9 mouse cellular contexts compared by ENCODE assay signal in genomic region chr19:53389417-53389816, GRCm38 (mm10). TPM values are rescaled to one million over a fixed set of nuclear protein-coding genes. Genes with fewer than 3 reads are reported as not detected.
A peak's percentile ranks its signal among the peaks of the same experiment; 100 is the strongest.
DNase-seq lines count a peak whose midpoint lies in the region; ATAC-seq and TF ChIP-seq lines count a peak whose summit lies in the region.
"Had no signal": no experiment of that assay in that cellular context is flagged by ENCODE, and none has a peak within 500 bp of the region (broad histone marks: within the 10 kb centered on the region; RNA-seq: fewer than 3 reads in every experiment).

No protein-coding gene starts in this region.

- no peak for ATAC-seq in kidney, postnatal 0 days (replicated peaks; ENCODE audit: low FRiP score, low read depth)
- no peak for ATAC-seq in embryonic facial prominence, embryonic 11.5 days (replicated peaks; ENCODE audit: insufficient number of reproducible peaks, low FRiP score, low TSS enrichment, low read depth)
- ATAC-seq in intestine, embryonic 14.5 days (replicated peaks; ENCODE audit: low FRiP score, low TSS enrichment, low read depth) = no peak

- TF ChIP-seq CTCF in kidney, postnatal 0 days (IDR thresholded peaks at IDR 0.05; ENCODE audit: low read depth) = no peak

- peak overlapping the region; percentile 83 for H3ac ChIP-seq in myocyte (ENCODE audit: control insufficient read depth, insufficient read length)

- H3K9ac ChIP-seq in kidney, postnatal 0 days (ENCODE audit: low read depth, low read length) = peak overlapping the region; percentile 100
- H3K9ac ChIP-seq in embryonic facial prominence, embryonic 11.5 days (replicated peaks; ENCODE audit: low read length) = peak overlapping the region; percentile 99
- H3K9ac ChIP-seq in intestine, embryonic 14.5 days (ENCODE audit: low read length) = peak overlapping the region; percentile 99

- peak overlapping the region; percentile 100 for H3K27ac ChIP-seq in kidney, postnatal 0 days
- H3K27ac ChIP-seq in embryonic facial prominence, embryonic 11.5 days (replicated peaks; ENCODE audit: low read depth, low read length) = peak overlapping the region; percentile 99; the same call in 1 of the 2 replicates
- peak overlapping the region; percentile 99 for H3K27ac ChIP-seq in intestine, embryonic 14.5 days (ENCODE audit: low read depth)

- H3K4me1 ChIP-seq in kidney, postnatal 0 days (replicated peaks; ENCODE audit: insufficient read depth, low read length) = peaks cover 12% of the 10 kb centered on the region; the same call in 1 of the 2 replicates
- H3K4me1 ChIP-seq in embryonic facial prominence, embryonic 11.5 days (ENCODE audit: control insufficient read depth, insufficient read depth, low read length) = no peaks in the 10 kb centered on the region; the same call in 1 of the 2 replicates
- H3K4me1 ChIP-seq in intestine, embryonic 14.5 days (replicated peaks; ENCODE audit: control insufficient read depth, insufficient read depth, low read length) = peaks cover 9% of the 10 kb centered on the region

- no peaks in the 10 kb centered on the region for H3K9me3 ChIP-seq in kidney, postnatal 0 days (replicated peaks; ENCODE audit: low read length)
- H3K9me3 ChIP-seq in embryonic facial prominence, embryonic 11.5 days (replicated peaks; ENCODE audit: control insufficient read depth, low read length) = no peaks in the 10 kb centered on the region
- H3K9me3 ChIP-seq in intestine, embryonic 14.5 days (ENCODE audit: control insufficient read depth, low read length) = no peaks in the 10 kb centered on the region

- H3K36me3 ChIP-seq in kidney, postnatal 0 days (ENCODE audit: insufficient read depth, low read length) = peaks cover 21% of the 10 kb centered on the region; the same call in 1 of the 2 replicates
- peaks cover 6% of the 10 kb centered on the region for H3K36me3 ChIP-seq in embryonic facial prominence, embryonic 11.5 days (replicated peaks; ENCODE audit: control insufficient read depth, insufficient read depth, low read depth, low read length)
- peaks cover 44% of the 10 kb centered on the region for H3K36me3 ChIP-seq in intestine, embryonic 14.5 days (ENCODE audit: control insufficient read depth, insufficient read depth, low read length)
- H3K36me3 ChIP-seq in myocyte (ENCODE audit: control insufficient read depth, insufficient read depth) = peaks cover 44% of the 10 kb centered on the region

- TF ChIP-seq POLR2A in myocyte (IDR thresholded peaks at IDR 0.05; ENCODE audit: insufficient read length, low read depth) = no peak

- DNase-seq in kidney, postnatal 0 days (ENCODE audit: low spot score) = no peak
- DNase-seq in kidney, adult 8-10 months = no peak
- no peak for DNase-seq in embryonic facial prominence, embryonic 11.5 days (ENCODE audit: low spot score)
- DNase-seq in intestine, embryonic 14.5 days (ENCODE audit: low spot score) = no peak
- DNase-seq in adrenal gland, postnatal 10 days = no peak
- DNase-seq in embryo, embryonic 11 days = no peak
- DNase-seq in frontal cortex, postnatal 14 days (ENCODE audit: low spot score in 2 of 2) = no peak

- H3K4me3 ChIP-seq in kidney, postnatal 0 days (replicated peaks; ENCODE audit: low read depth, low read length) = peak overlapping the region; percentile 95
- peak overlapping the region; percentile 88 for H3K4me3 ChIP-seq in embryonic facial prominence, embryonic 11.5 days (ENCODE audit: low read depth, low read length)
- H3K4me3 ChIP-seq in intestine, embryonic 14.5 days (ENCODE audit: low read depth, low read length) = peak overlapping the region; percentile 98
- H3K4me3 ChIP-seq in myocyte = peak overlapping the region; percentile 51

- peak overlapping the region; percentile 67 for H3K4me2 ChIP-seq in kidney, postnatal 0 days (ENCODE audit: low read length)
- peak overlapping the region; percentile 48 for H3K4me2 ChIP-seq in embryonic facial prominence, embryonic 11.5 days (ENCODE audit: low read depth, low read length)
- H3K4me2 ChIP-seq in intestine, embryonic 14.5 days (ENCODE audit: low read length) = peak overlapping the region; percentile 63
- peak overlapping the region; percentile 71 for H3K4me2 ChIP-seq in myocyte (ENCODE audit: low read depth)

- 5% methylated on average over 6 of the region's 6 CpGs for WGBS in kidney, postnatal 0 days
- WGBS in embryonic facial prominence, embryonic 11.5 days = 23% methylated on average over 6 of the region's 6 CpGs
- 21% methylated on average over 6 of the region's 6 CpGs for WGBS in intestine, embryonic 14.5 days

- H3K27me3 ChIP-seq in kidney, postnatal 0 days (ENCODE audit: insufficient read depth, low read length) = no peaks in the 10 kb centered on the region
- no peaks in the 10 kb centered on the region for H3K27me3 ChIP-seq in embryonic facial prominence, embryonic 11.5 days (ENCODE audit: control insufficient read depth, insufficient read depth, low read length)
- no peaks in the 10 kb centered on the region for H3K27me3 ChIP-seq in intestine, embryonic 14.5 days (replicated peaks; ENCODE audit: control insufficient read depth, insufficient read depth, low read length)
- no peaks in the 10 kb centered on the region for H3K27me3 ChIP-seq in myocyte (ENCODE audit: control insufficient read depth, insufficient read depth, insufficient read length)

- peaks cover 63% of the 10 kb centered on the region for H3K79me2 ChIP-seq in myocyte (ENCODE audit: control insufficient read depth, insufficient read depth)

TF ChIP-seq in myocyte, 11 proteins besides CTCF, POLR2A, EP300 and RAD21:
- no peak for TF ChIP-seq REST (IDR thresholded peaks at IDR 0.05; ENCODE audit: insufficient read depth, insufficient read length)
- TF ChIP-seq CEBPB (IDR thresholded peaks at IDR 0.05; ENCODE audit: insufficient read depth, poor library complexity, severe bottlenecking) = no peak
- TF ChIP-seq MYOD1 (IDR thresholded peaks at IDR 0.05; ENCODE audit: control insufficient read depth in 1 of 3, insufficient read length in 2 of 3, low read depth in 2 of 3) = no peak
- TF ChIP-seq TCF3 (IDR thresholded peaks at IDR 0.05; ENCODE audit: insufficient read length, low read depth) = no peak
- no peak for TF ChIP-seq MAX (IDR thresholded peaks at IDR 0.05; ENCODE audit: low read depth)
- no peak for TF ChIP-seq USF1 (IDR thresholded peaks at IDR 0.05; ENCODE audit: low read depth)
- TF ChIP-seq SRF (IDR thresholded peaks at IDR 0.05; ENCODE audit: control insufficient read depth, insufficient read length, low read depth) = no peak
- no peak for TF ChIP-seq TCF12 (IDR thresholded peaks at IDR 0.05; ENCODE audit: insufficient read depth, poor library complexity, severe bottlenecking)
- no peak for TF ChIP-seq POLR2AphosphoS2 (IDR thresholded peaks at IDR 0.05; ENCODE audit: insufficient read length, low read depth)
TF ChIP-seq in myocyte: peak in this region for 0.

RNA-seq across cellular contexts. Expression of gene Smndc1, which starts 1.0 kb away (rescaled TPM):
- 47.2 and 47.6 TPM in 2 replicates for polyA plus RNA-seq in kidney, postnatal 0 days (2015; fragmentation: Nextera tagmentation; extraction: Ambion mirVana)
- polyA plus RNA-seq in embryonic facial prominence, embryonic 11.5 days (2014; fragmentation: Nextera tagmentation; extraction: Ambion mirVana) = 52.6 and 57.3 TPM in 2 replicates
- 43.8 and 43.9 TPM in 2 replicates for polyA plus RNA-seq in intestine, embryonic 14.5 days (2014; fragmentation: Nextera tagmentation; extraction: Ambion mirVana)
- 30.8 TPM for polyA plus RNA-seq in myocyte (2012; fragmentation: generic; extraction: Trizol)
- total RNA-seq in adrenal gland, postnatal 10 days (2021) = 10 to 100 TPM; 37.5 to 38.5 TPM

RNA-seq across cellular contexts. Expression of gene Gm10197, which starts 17.9 kb away (rescaled TPM):
- not detected in 2 replicates for polyA plus RNA-seq in kidney, postnatal 0 days (2015; fragmentation: Nextera tagmentation; extraction: Ambion mirVana)
- 2.4 TPM in 1 of 2 replicates, not detected in the other for polyA plus RNA-seq in embryonic facial prominence, embryonic 11.5 days (2014; fragmentation: Nextera tagmentation; extraction: Ambion mirVana)
- 2.2 TPM in 1 of 2 replicates, not detected in the other for polyA plus RNA-seq in intestine, embryonic 14.5 days (2014; fragmentation: Nextera tagmentation; extraction: Ambion mirVana)
- not detected for polyA plus RNA-seq in myocyte (2012; fragmentation: generic; extraction: Trizol)
- not detected for total RNA-seq in adrenal gland, postnatal 10 days (2021)
- total RNA-seq: gastrocnemius, adult 18-20 months had no signal
